Mouse (Mus musculus): ENCODE measurements around the gene Dus2.

GRCm38 (mm10) chr8:106059613-106060371, 68.7 kb downstream of the Dus2 start:
- TF ChIP-seq CTCF (IDR thresholded peaks at IDR 0.05; ENCODE audit: borderline replicate concordance, control insufficient read depth, extremely low read depth, insufficient read depth, low read length, poor library complexity) (peak; percentile 50; the same call in 1 of the 2 replicates), POLR2A (IDR thresholded peaks at IDR 0.05; ENCODE audit: control insufficient read depth, extremely low read depth, insufficient read depth, low read length, poor library complexity) (peak; percentile 8; the same call in 1 of the 2 replicates)

Measured in thymus, adult 2 months (tissue).